Mouse (Mus musculus) hindlimb bud, embryonic 11.5 days (tissue): ENCODE data around the gene Adcyap1.

Experiments used
- DNase-seq: peaks from one replicate; pipeline ENCODE4 v3.0.0-alpha.2; 2012; ENCODE audit warnings: low read depth, low spot score; ENCODE audit errors: extremely low spot score

The Adcyap1 gene

GRCm38 (mm10) chr17:93198717-93199116 lies at the start of gene Adcyap1:
Adcyap1 (plus strand) TSS chr17:93199017.
- no peak for DNase-seq

- DNase-seq = peak; percentile 62
Observed at GRCm38 (mm10) chr17:93158280-93158851, 40.5 kb upstream of the Adcyap1 start.

GRCm38 (mm10) chr17:93169572-93169971 lies 29.2 kb upstream of the Adcyap1 start:
- DNase-seq = no peak

GRCm38 (mm10) chr17:93196846-93197245 lies 2.0 kb upstream of the Adcyap1 start:
- DNase-seq = no peak

GRCm38 (mm10) chr17:93198213-93198612 lies 604 bp upstream of the Adcyap1 start:
- DNase-seq = no peak

GRCm38 (mm10) chr17:93199218-93199617 lies 401 bp downstream of the Adcyap1 start:
- DNase-seq = no peak

GRCm38 (mm10) chr17:93199747-93200146 lies 930 bp downstream of the Adcyap1 start:
- DNase-seq = no peak

- DNase-seq = no peak
Observed at GRCm38 (mm10) chr17:93200386-93201264, 1.8 kb downstream of the Adcyap1 start.

- no peak for DNase-seq
Observed at GRCm38 (mm10) chr17:93201265-93201925, 2.6 kb downstream of the Adcyap1 start.

GRCm38 (mm10) chr17:93202165-93203075 lies 3.6 kb downstream of the Adcyap1 start:
- no peak for DNase-seq

GRCm38 (mm10) chr17:93203076-93204031 lies 4.5 kb downstream of the Adcyap1 start:
- no peak for DNase-seq

GRCm38 (mm10) chr17:93217785-93218184 lies 19.0 kb downstream of the Adcyap1 start:
- no peak for DNase-seq

- DNase-seq = no peak
Observed at GRCm38 (mm10) chr17:93218640-93219039, 19.8 kb downstream of the Adcyap1 start.

GRCm38 (mm10) chr17:93237355-93237754 lies 38.5 kb downstream of the Adcyap1 start:
- no peak for DNase-seq
